Mouse (Mus musculus) adrenal gland, adult 18-20 months (tissue): ENCODE measurements at regions not wholly inside any gene's neighbourhood (a gene's known extent, or its start where the extent isn't known, plus 50 kb on each side); places are given as distances from the start of the nearest gene placed in this dataset.
A peak's percentile ranks its signal among the peaks of the same experiment; 100 is the strongest.
"Not testable (repeated sequence)": the region's sequence is repeated elsewhere in the genome, so short reads cannot be mapped to it uniquely, and the experiment has no call there.

Experiments used
- DNase-seq, 2 experiments: peaks; one replicate each; pipeline ENCODE4 v3.0.0; 2021 to 2022; ENCODE audit warnings: low spot score in 2 of 2

- peak in 1 of 2 experiments; percentile 50 for DNase-seq
These were observed 73.9 kb upstream of the Gm15319 start for GRCm38 (mm10) chr8:20436956-20437355.

GRCm38 (mm10) chr8:20433236-20433635 is 70.2 kb upstream of the Gm15319 start:
- DNase-seq, result not testable (repeated sequence)

GRCm38 (mm10) chr8:20429469-20429868 is 66.5 kb upstream of the Gm15319 start:
- DNase-seq, result not testable (repeated sequence)

GRCm38 (mm10) chr8:20424903-20425222 is 61.9 kb upstream of the Gm15319 start:
- DNase-seq, result not testable (repeated sequence)

GRCm38 (mm10) chr8:20424104-20424902 is 61.3 kb upstream of the Gm15319 start:
- DNase-seq, result peak; percentile 100

- not testable (repeated sequence) for DNase-seq
These were observed 57.8 kb upstream of the Gm15319 start for GRCm38 (mm10) chr8:20420807-20421206.
